Mouse (Mus musculus): ENCODE measurements around the gene Slc16a2.

- TF ChIP-seq GATA1 (IDR thresholded peaks at IDR 0.05; ENCODE audit: borderline replicate concordance, low read length) (no peak), POLR2AphosphoS5 (IDR thresholded peaks at IDR 0.05; ENCODE audit: insufficient replicate concordance, low read depth, low read length) (no peak)
Observed at GRCm38 (mm10) chrX:103688551-103688950, 133.2 kb downstream of the Slc16a2 start.

All from G1E (cell line).